Mouse (Mus musculus) CH12F3 (cell line): ENCODE data around the gene Gm20388.
"Not testable (repeated sequence)": the region's sequence is repeated elsewhere in the genome, so short reads cannot be mapped to it uniquely, and the experiment has no call there.

Experiments
- in situ Hi-C: fragments of 300-500 bp; cut with MboI; formaldehyde crosslinking; loops from 2 replicates; pipeline ENCODE4 v1.14.3; 2020; ENCODE audit warnings: low sequenced_read_pairs

The Gm20388 gene

GRCm38 (mm10) chr8:120699565-120699964 lies 788.9 kb downstream of the Gm20388 start:
- in situ Hi-C loops, result no loop called here

DNA sequence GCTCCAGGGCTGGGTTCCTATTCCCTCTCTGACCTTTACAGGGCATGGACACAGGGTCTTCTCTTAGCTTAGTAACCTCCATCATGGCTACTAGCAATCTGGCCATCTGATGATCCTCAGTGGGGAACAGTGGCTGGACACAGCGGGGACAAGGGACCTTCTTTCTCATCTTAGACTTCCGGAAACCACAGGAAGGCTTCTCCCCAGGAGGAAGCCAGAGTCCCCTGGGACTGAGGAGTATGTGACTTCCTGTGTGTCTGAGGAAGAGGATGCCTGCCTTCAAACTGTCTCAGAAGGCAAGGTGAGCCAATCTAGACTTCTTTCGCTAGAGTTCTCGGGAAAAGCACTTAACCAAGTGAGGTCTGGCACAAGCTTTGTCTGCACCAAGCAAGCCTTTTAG lies 789.4 kb downstream of the Gm20388 start:
- in situ Hi-C loops, result no loop called here

DNA sequence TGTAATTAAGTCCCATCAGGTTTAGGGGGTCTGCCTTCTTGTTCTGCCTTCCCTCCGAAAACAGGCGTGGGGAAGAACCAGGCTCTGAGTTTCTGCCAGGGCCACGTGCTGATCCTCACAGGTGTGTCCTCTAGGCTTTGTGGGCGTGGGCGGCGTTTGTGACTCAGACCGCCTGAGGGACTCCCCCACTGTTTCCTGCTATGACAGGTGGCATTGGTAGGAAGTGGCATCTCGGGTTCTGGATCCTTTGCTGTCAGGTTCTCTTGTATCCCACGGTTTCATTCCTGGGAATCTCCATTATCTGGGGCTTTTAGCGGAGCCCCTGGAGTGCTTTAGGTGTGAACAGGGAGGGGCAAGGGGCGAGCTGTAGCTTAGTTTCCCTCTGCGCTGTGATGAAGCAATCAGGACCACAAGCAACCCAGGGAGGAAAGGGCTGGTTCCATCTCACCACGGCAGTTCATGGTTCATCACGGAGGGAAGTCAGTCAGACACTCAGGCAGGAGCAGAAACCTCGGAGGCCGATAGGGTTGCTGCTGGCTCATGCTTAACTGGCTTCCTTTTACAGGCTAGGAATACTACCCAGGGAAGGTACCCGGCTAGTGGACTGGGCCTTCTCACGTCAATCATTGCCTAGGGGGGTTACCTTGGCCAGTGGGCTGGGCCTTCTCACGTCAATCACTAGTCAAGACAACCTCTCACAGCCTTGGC lies 791.3 kb downstream of the Gm20388 start:
- in situ Hi-C loops, result no loop called here

- in situ Hi-C loops, result no loop called here
These were observed 793.6 kb downstream of the Gm20388 start for GRCm38 (mm10) chr8:120704203-120704602.

DNA sequence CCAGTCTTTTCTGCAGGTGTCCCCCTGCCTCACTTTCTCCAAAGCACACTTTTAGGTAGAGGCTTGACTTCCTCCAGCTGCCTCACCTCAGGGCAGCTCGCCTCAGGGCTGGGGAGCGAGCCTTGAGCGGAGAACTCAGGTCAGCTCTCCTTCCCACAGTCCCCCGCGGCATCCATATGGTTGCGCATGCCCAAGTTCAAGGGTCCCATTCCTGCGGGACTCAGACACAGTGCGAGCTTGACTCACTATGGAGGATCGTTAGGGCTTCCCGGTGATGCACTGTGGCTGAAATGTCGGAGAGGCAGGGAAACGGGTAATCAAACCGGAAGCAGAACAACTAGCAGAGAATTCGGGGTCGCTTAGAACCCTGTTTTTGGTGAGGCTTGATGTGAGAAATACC lies 794.5 kb downstream of the Gm20388 start:
- in situ Hi-C loops, result no loop called here

- in situ Hi-C loops, result no loop called here
These were observed 795.6 kb downstream of the Gm20388 start for GRCm38 (mm10) chr8:120706193-120706592.

GRCm38 (mm10) chr8:120709176-120709575 lies 798.5 kb downstream of the Gm20388 start:
- in situ Hi-C loops, result no loop called here

DNA sequence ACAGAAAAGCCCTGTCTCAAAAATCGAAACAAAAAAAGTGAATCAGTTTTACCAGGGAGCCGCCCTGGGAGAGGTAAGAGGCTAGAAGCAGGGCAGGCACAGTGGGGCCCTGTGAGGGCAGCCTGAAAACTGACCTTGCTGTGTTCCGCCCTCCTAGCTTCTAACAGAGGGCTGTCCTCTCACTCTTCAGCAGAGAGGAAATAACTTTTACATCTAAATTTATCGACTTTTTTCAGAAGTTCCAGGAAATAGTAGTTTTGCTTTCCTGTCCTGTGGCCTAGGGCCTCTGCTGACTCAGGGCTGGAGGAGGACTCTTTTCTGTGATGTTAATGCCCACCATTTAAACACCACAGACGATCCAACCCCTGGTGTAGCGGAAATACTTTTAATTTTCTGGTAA lies 804.6 kb downstream of the Gm20388 start:
- in situ Hi-C loops, result no loop called here

- in situ Hi-C loops, result no loop called here
These were observed 805.5 kb downstream of the Gm20388 start for GRCm38 (mm10) chr8:120715996-120716680.

DNA sequence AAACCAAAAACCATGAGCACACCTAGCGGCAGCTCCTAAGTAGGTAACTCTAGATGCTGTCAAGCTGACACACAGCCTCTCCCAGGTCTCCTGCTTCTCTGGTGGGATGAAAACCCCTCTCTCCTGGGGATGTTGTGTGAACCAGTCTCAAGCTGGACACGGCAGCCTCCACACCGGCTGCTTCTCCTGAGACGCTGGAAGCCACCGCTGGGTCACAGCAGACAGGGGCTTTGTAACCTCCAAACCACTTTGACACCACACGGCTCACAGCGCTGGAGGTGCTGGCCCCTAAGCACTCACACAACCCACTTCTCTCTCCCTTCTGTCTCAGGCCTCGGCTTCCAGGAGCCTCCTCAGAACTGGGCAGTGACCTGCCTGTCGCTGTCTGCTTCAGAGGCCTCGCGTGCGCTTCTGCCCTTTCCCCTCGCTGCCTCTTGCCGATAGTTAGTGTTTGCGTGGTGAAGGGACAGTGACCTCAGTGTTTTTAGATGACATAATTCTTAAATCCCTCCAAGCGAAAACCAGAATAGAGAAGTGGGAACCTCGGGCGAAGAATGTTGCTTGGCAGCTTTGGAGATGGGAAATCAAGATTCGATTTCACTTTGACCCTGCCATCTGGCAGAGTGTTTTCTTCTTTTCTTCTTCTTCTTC lies 809.1 kb downstream of the Gm20388 start:
- in situ Hi-C loops, result no loop called here

- in situ Hi-C loops, result no loop called here
These were observed 812.4 kb downstream of the Gm20388 start for GRCm38 (mm10) chr8:120723025-120723424.

DNA sequence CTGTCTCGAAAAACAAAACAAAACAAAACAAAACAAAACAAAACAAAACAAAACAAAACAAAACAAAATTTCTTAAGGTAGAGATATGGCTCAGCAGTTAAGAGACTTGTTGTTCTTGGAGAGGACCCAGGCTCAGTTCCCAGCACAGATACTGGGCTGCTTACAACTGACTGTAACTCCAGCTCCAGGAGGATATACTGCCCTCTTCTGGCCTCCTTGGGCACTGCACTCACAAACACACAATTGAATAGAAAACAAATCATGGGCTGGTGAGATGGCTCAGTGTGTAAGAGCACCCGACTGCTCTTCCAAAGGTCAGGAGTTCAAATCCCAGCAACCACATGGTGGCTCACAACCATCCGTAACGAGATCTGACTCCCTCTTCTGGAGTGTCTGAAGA lies 813.5 kb downstream of the Gm20388 start:
- in situ Hi-C loops, result not testable (repeated sequence)

DNA sequence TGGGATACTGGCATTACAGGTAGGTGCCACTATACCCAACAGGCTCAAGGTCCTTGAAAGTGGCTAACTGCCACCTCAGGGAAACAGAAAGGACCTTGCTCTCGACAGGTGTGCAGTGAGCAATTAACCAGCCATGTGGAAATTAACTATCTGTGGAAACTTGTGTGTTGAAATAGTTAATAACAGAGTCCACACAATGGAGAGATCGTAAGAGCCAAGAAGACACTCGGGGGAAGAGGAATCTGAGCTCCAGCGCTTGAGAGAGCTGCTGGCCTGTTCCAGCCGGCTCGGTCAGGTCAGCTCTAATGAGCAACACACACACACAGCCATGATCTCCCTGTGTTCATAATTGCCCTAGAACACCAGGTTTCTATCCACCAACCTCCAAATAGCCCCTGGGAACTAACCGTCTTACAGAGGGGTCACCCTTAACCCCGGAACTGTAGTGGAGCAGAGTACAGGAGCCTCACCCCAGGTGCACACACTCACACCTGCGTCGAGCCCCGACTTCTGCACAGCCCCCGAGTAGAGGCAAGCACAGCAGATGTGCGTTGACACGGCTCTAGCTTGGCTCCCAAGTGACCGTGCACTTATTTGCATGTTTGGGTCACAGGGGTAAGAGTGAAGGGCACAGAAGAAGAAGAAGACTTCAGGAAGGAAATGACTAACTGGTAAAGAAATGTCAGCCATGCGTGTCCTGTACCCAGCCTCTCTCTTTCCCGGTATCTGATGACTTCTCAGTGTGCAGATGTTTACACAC lies 814.4 kb downstream of the Gm20388 start:
- in situ Hi-C loops, result no loop called here

DNA sequence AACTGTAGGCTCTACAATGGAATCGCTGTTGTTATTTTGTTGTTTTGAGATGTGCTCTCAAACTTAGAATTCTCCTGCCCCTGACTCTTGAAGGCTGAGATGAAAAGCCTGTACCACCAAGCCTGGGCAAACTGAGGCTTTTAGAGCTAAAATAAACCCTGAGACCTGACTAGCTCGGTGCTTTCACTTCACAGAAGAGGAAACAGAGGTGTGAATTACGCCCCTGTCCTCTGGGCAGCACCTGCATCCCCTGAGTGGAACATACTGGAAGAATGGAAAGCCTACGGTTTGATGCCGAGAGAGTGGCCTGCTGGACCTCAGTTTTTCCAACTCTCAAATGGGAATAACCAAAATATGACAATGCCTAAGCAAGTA lies 814.9 kb downstream of the Gm20388 start:
- in situ Hi-C loops, result no loop called here

GRCm38 (mm10) chr8:120726051-120726450 lies 815.4 kb downstream of the Gm20388 start:
- in situ Hi-C loops, result no loop called here

- in situ Hi-C loops, result no loop called here
These were observed 818.0 kb downstream of the Gm20388 start for GRCm38 (mm10) chr8:120728488-120729160.

DNA sequence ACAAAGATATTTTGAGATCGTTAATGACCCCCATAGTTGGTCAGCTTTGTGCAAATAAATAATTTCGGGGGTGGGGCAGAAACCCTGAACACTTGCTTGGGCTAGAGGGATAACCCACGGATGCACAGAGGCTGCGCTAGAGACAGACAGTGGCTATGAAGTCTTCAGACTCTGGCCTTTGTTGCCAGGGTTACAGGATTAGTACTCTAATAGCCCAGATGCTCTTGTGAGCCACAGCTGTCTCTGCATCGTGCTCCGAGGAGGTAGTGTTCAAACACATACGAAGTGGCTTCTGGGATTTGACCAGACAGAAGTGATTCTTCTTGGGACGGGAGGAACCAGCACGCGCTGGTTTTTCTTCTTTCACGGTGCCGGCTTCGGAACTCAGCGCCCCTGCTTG lies 820.9 kb downstream of the Gm20388 start:
- in situ Hi-C loops, result no loop called here

DNA sequence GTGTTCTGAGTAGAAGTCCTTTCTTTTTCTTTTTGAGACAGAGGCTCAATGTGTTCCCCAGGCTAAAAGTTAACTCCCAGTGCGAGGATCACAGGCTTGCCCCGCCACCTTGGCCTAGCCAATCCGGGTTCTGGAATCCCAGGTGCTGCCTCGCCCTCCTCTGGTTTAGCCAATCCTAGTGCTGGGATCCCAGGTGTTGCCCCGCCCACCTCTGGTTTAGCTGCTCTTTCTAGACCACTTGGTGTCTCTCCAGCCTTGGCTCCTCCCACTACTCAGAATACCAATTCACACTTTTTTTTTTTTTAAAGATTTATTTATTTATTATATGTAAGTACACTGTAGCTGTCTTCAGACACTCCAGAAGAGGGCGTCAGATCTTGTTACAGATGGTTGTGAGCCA lies 821.4 kb downstream of the Gm20388 start:
- in situ Hi-C loops, result no loop called here

DNA sequence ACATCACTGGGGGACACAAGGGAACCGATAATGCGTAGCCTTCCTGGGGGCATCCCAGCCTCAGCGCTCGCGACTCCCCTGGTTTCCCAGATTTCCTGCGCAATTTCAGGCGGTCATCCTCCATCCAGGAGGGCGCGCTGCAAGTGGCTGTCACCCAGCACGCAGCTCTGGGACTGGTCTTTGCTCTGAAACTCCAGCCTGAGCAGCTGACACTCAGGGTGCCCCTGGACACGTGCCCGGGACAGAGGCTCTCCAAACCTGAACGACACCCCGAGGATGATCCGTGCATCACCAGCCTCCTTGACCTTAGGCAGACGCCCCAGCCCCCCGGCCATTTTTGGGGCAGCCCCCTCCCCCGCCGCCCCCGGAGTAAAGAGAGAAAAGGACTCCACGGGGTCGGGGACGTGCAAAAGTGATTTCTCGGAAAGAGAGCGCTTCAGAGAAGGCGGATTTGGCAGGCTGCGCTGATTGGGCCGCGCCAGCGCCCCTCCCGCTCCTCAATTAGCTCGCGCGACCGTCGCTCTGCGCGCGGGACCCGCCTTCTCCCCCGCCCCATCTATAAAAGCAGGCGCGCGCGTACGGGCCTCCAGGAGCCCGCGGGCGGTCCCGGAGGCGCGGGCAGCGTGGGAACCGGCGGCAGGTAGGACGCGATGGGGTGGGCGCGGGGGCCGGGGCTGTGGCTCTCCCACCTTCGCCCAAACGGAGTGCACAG lies 825.3 kb downstream of the Gm20388 start, which contains the start of gene Irf8:
Irf8 (plus strand) TSS at position 589 of the 712 bp plus-strand sequence.
- in situ Hi-C loops, result no loop called here

- in situ Hi-C loops, result no loop called here
These were observed 825.8 kb downstream of the Gm20388 start for GRCm38 (mm10) chr8:120736486-120736885.
